Mouse (Mus musculus) intestine, embryonic 14.5 days (tissue): ENCODE data around the gene Pla2g4f. TPM values are rescaled to one million over a fixed set of nuclear protein-coding genes. Genes with fewer than 3 reads are reported as not detected.

ENCODE experiments used
- ATAC-seq: fragments of 200-750 bp; cut with Nextera tagmentation; replicated peaks from 2 replicates; pipeline ENCODE4 v1.8.0; 2017; ENCODE audit warnings: low read depth, moderate number of reproducible peaks, moderate TSS enrichment, moderate library complexity; ENCODE audit not compliant: low FRiP score, low TSS enrichment
- DNase-seq: peaks from one replicate; pipeline ENCODE4 v3.0.0-alpha.2; 2018; ENCODE audit warnings: low spot score
- H3K27ac ChIP-seq: fragments of 300-500 bp; sonication (generic); 2 replicates; pipeline ENCODE4 v1.5.1; 2014; ENCODE audit warnings: low read depth, mild to moderate bottlenecking, control low read depth
- H3K27me3 ChIP-seq: fragments of 300-500 bp; sonication (generic); replicated peaks from 2 replicates; pipeline ENCODE4 v1.6.1; 2014; ENCODE audit warnings: low read length, control low read depth; ENCODE audit not compliant: control insufficient read depth, insufficient read depth
- H3K36me3 ChIP-seq: fragments of 300-500 bp; sonication (generic); 2 replicates; pipeline ENCODE4 v1.6.1; 2014; ENCODE audit warnings: low read length, control low read depth; ENCODE audit not compliant: control insufficient read depth, insufficient read depth
- H3K4me1 ChIP-seq: fragments of 300-500 bp; sonication (generic); replicated peaks from 2 replicates; pipeline ENCODE4 v1.6.1; 2014; ENCODE audit warnings: low read length, control low read depth, mixed read lengths; ENCODE audit not compliant: control insufficient read depth, insufficient read depth
- H3K4me2 ChIP-seq: fragments of 300-500 bp; sonication (generic); 2 replicates; pipeline ENCODE4 v1.6.1; 2014; ENCODE audit warnings: low read length
- H3K4me3 ChIP-seq: fragments of 300-500 bp; sonication (generic); 2 replicates; pipeline ENCODE4 v1.5.1; 2014; ENCODE audit warnings: low read depth, low read length, control low read depth, mixed read lengths
- H3K9ac ChIP-seq: fragments of 300-500 bp; sonication (generic); 2 replicates; pipeline ENCODE4 v1.6.1; 2014; ENCODE audit warnings: mild to moderate bottlenecking, low read length
- H3K9me3 ChIP-seq: fragments of 300-500 bp; sonication (generic); 2 replicates; pipeline ENCODE4 v1.6.1; 2016; ENCODE audit warnings: low read length, control low read depth; ENCODE audit not compliant: control insufficient read depth
- WGBS: fragments of 180-500 bp; shearing (Covaris S2); extraction: QIAGEN DNeasy Blood & Tissue Kit; methylation state at CpG from one replicate; pipeline ENCODE4 v1.1.7; 2014; 5-methylcytosine and 5-hydroxymethylcytosine counted together
- polyA plus RNA-seq: library from polyadenylated mRNA; unstranded; fragments of >200 nt; fragmentation: Nextera tagmentation; extraction: Ambion mirVana; gene quantifications from 2 replicates; pipeline ENCODE4 v1.2.1, GENCODE M21; 2014

Pla2g4f gene
- polyA plus RNA-seq, 1 experiment from 2014 or later: 0.11 TPM

DNA sequence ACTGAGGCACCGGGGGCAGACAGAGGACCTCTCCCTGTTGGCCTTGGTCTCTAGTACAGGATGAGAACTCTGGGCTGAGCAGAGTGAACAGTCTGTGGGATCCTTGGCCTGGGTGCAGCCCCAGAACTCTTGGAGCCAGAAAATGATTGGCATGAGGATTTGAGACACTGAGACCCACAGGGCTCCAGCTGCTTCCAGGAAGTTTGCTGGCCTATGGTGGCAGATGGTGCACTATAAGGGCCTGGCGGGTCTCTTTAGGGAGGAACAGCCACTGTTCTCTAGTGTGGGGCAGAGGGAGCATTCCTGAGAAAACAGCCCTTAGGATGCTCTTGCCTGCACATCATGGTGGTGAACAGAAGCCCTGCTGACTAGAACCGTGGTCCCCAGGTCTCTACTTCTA is 25.6 kb downstream of the Pla2g4f start:
- ATAC-seq: no peak
- 86% methylated on average over 3 of the region's 3 CpGs for WGBS
- Histone ChIP-seq H3K36me3 (no peaks in the 10 kb centered on the region), H3K27me3 (no peaks in the 10 kb centered on the region), H3K9me3 (no peaks in the 10 kb centered on the region), H3K27ac (no peak overlapping the region), H3K9ac (no peak overlapping the region), H3K4me3 (no peak overlapping the region), H3K4me1 (no peaks in the 10 kb centered on the region), H3K4me2 (no peak overlapping the region)
- DNase-seq: no peak

- ATAC-seq: no peak
- Histone ChIP-seq H3K9me3 (no peaks in the 10 kb centered on the region), H3K4me1 (no peaks in the 10 kb centered on the region), H3K36me3 (no peaks in the 10 kb centered on the region), H3K27me3 (no peaks in the 10 kb centered on the region), H3K9ac (no peak overlapping the region), H3K27ac (no peak overlapping the region), H3K4me3 (no peak overlapping the region), H3K4me2 (no peak overlapping the region)
- WGBS: 74% methylated on average over 4 of the region's 4 CpGs
- DNase-seq: no peak
Measured at GRCm38 (mm10) chr2:120285639-120286038, 28.3 kb downstream of the Pla2g4f start.

DNA sequence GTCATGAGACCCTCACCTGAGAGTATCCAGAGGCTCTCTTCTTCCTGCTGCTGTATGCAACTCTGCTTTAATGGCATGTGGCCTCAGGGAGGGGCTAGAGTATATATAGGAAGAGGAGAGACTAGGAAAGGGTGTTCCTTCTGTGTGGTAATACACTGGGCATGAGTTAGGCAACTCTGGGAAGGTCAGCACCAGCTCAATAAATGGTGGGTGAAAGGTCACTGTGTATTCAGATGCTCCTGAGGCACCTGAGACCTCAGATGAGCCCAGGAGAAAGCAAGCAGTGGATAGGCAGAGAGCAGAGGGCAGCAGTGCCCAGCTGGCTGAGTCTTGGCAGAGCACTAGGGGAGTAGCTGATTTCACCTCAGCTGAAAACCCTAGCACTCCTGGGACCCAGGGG is 29.3 kb downstream of the Pla2g4f start:
- Histone ChIP-seq H3K27ac (no peak overlapping the region), H3K4me3 (no peak overlapping the region), H3K9ac (no peak overlapping the region), H3K36me3 (no peaks in the 10 kb centered on the region), H3K4me2 (no peak overlapping the region), H3K27me3 (no peaks in the 10 kb centered on the region), H3K9me3 (no peaks in the 10 kb centered on the region), H3K4me1 (no peaks in the 10 kb centered on the region)
- no peak for DNase-seq
- ATAC-seq: no peak

- Histone ChIP-seq H3K27ac (no peak overlapping the region), H3K4me2 (no peak overlapping the region), H3K4me1 (no peaks in the 10 kb centered on the region), H3K36me3 (no peaks in the 10 kb centered on the region), H3K4me3 (no peak overlapping the region), H3K27me3 (no peaks in the 10 kb centered on the region), H3K9me3 (no peaks in the 10 kb centered on the region), H3K9ac (no peak overlapping the region)
- WGBS: 84% methylated on average over 5 of the region's 5 CpGs
- DNase-seq (no peak), ATAC-seq (no peak)
Measured at GRCm38 (mm10) chr2:120284094-120284493, 29.9 kb downstream of the Pla2g4f start.

- no peak overlapping the region for H3K9ac ChIP-seq
- no peak overlapping the region for H3K4me3 ChIP-seq
- H3K36me3 ChIP-seq: no peaks in the 10 kb centered on the region
- no peaks in the 10 kb centered on the region for H3K4me1 ChIP-seq
- WGBS: 41% methylated on average over 6 of the region's 6 CpGs
- no peaks in the 10 kb centered on the region for H3K9me3 ChIP-seq
- no peak for DNase-seq
- no peak overlapping the region for H3K4me2 ChIP-seq
- ATAC-seq: no peak
- H3K27ac ChIP-seq: no peak overlapping the region
- H3K27me3 ChIP-seq: no peaks in the 10 kb centered on the region
Measured at GRCm38 (mm10) chr2:120283550-120283949, 30.4 kb downstream of the Pla2g4f start.

DNA sequence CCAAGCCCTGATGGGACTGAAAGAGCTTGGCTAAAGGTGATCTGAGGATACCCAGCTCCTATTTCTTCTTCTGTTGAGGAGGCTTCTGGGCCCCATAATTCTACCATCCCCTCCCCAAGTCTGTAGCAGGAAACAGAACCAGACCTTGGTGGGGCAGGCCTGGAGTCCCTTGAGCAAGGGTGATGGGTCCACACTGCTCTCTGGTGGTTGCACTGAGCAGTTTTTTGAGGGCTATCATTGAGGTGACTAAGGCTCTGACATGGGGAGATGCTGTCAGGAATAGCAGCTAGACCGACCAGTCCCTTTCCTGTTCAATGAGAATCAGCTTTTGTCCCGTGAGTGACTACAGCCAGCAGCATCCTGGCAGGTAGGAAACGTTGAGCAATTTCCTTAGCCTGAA is 32.7 kb downstream of the Pla2g4f start:
- Histone ChIP-seq H3K27ac (no peak overlapping the region), H3K9me3 (no peaks in the 10 kb centered on the region), H3K36me3 (no peaks in the 10 kb centered on the region), H3K4me3 (no peak overlapping the region), H3K9ac (no peak overlapping the region), H3K27me3 (no peaks in the 10 kb centered on the region), H3K4me1 (no peaks in the 10 kb centered on the region), H3K4me2 (no peak overlapping the region)
- DNase-seq: no peak
- ATAC-seq: no peak
- 48% methylated on average over 3 of the region's 3 CpGs for WGBS

DNA sequence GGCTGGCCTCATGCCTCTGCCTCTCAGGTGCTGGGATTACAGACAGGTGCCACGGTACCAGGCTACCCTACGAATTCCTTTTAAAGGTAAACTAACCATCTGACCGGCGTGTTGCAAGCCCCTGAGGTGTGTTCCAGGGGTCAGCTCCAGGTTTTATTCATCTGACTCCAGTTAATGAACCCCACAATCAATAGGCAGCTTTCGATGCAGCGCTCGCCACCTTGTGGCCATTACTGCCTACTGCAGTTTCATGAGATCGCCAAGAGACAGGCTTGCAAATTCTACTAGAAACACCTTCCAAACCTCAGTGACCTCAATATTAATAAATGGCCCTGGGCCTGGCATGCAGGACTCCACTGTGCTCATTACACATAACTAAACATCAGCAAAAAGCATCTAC is 34.0 kb downstream of the Pla2g4f start:
- 13% methylated on average over 8 of the region's 8 CpGs for WGBS
- H3K27ac ChIP-seq: no peak overlapping the region
- DNase-seq: peak; percentile 81
- no peak for ATAC-seq
- no peak overlapping the region for H3K9ac ChIP-seq
- H3K4me1 ChIP-seq: no peaks in the 10 kb centered on the region
- H3K27me3 ChIP-seq: no peaks in the 10 kb centered on the region
- H3K4me2 ChIP-seq: no peak overlapping the region
- H3K9me3 ChIP-seq: no peaks in the 10 kb centered on the region
- no peak overlapping the region for H3K4me3 ChIP-seq
- H3K36me3 ChIP-seq: no peaks in the 10 kb centered on the region

DNA sequence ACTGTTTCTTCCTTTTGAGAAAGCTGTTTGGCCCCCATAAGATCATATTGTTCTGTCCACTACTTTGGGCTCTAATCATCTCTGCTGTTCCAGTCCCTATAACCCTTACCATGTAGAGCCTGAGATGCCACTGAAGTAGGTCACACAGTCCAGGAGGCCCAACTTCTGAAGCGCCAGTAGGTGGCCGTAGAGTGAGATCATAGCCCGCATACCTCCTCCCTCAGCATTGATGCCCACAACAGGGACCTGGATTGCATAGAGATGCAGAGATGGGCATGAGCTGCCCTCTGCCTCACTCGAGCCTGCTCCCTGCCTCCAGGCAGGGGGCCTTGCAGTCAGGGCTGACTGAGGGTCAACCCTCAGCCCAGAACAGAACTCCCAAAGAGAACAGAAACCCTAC is 37.0 kb downstream of the Pla2g4f start:
- H3K27ac ChIP-seq: no peak overlapping the region
- DNase-seq (no peak), ATAC-seq (no peak)
- no peaks in the 10 kb centered on the region for H3K4me1 ChIP-seq
- H3K9ac ChIP-seq: no peak overlapping the region
- H3K4me2 ChIP-seq: no peak overlapping the region
- H3K9me3 ChIP-seq: no peaks in the 10 kb centered on the region
- WGBS: 77% methylated on average over 4 of the region's 4 CpGs
- H3K27me3 ChIP-seq: no peaks in the 10 kb centered on the region
- no peaks in the 10 kb centered on the region for H3K36me3 ChIP-seq
- no peak overlapping the region for H3K4me3 ChIP-seq

DNA sequence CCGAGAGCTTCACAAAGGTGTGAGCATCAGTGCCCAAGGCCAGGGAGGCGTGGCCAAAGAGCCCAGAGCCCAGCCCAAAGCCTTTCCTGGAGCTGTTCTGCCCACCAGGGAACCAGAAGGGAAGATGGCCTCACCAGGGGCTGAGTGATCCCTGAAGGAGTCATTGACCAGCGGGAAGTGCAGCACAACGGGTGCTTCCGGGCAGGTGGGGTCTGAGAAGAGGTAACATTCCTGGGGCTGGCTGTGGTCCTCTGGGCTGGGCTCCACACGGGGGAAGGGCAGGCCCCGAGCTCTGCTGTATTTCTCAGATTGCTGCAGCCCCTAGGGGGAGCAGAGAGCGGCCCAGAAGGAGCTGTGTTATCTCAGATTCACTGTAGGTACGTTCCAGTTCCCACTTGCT is 45.3 kb downstream of the Pla2g4f start:
- Histone ChIP-seq H3K27ac (no peak overlapping the region), H3K9ac (no peak overlapping the region), H3K4me3 (no peak overlapping the region), H3K4me1 (no peaks in the 10 kb centered on the region), H3K36me3 (no peaks in the 10 kb centered on the region), H3K27me3 (no peaks in the 10 kb centered on the region), H3K4me2 (peak overlapping the region; percentile 32), H3K9me3 (no peaks in the 10 kb centered on the region)
- peak; percentile 43; the same call in 1 of the 2 replicates for ATAC-seq
- peak; percentile 72 for DNase-seq
- 5% methylated on average over 9 of the region's 9 CpGs for WGBS
